Mouse (Mus musculus) gastrocnemius, postnatal 14 days (tissue): ENCODE data around the gene Rhoc. TPM values are rescaled to one million over a fixed set of nuclear protein-coding genes. Genes with fewer than 3 reads are reported as not detected.
A peak's percentile ranks its signal among the peaks of the same experiment; 100 is the strongest.
"Not testable (repeated sequence)": the region's sequence is repeated elsewhere in the genome, so short reads cannot be mapped to it uniquely, and the experiment has no call there.

Source experiments
- DNase-seq: peaks from one replicate; pipeline ENCODE4 v3.0.0; 2021; ENCODE audit warnings: mixed read lengths
- intact Hi-C: fragments of 180-260 bp; cut with DNase I; formaldehyde crosslinking; loops from one replicate; pipeline ENCODE4 v1.15.1; 2025; ENCODE audit warnings: low total_unique reads
- long read RNA-seq, 2 experiments: library from polyadenylated mRNA; stranded (forward); transcript quantifications; one replicate each; pipeline ENCODE4 v2.0.0; 2021
- total RNA-seq, 2 experiments: library from RNA; stranded (reverse); gene quantifications; 2 replicates each; pipeline ENCODE4 v1.2.3; 2021

Rhoc gene
- total RNA-seq = 10 to 100 TPM; 59.8 to 78.3 TPM
- long read RNA-seq, experiment 1, transcript Rhoc-201 (5 exons, 1,202 nt) = major isoform, 28 of 35 reads
- long read RNA-seq, experiment 1, partial matches to known transcripts = 2 of 35 reads
- long read RNA-seq, experiment 1, other reads (novel, unspliced or antisense) = 4 of 35 reads
- long read RNA-seq, experiment 2, transcript Rhoc-201 (5 exons, 1,202 nt) = major isoform, 38 of 49 reads
- long read RNA-seq, experiment 2, partial matches to known transcripts = 2 of 49 reads
- long read RNA-seq, experiment 2, other reads (novel, unspliced or antisense) = 6 of 49 reads

DNA sequence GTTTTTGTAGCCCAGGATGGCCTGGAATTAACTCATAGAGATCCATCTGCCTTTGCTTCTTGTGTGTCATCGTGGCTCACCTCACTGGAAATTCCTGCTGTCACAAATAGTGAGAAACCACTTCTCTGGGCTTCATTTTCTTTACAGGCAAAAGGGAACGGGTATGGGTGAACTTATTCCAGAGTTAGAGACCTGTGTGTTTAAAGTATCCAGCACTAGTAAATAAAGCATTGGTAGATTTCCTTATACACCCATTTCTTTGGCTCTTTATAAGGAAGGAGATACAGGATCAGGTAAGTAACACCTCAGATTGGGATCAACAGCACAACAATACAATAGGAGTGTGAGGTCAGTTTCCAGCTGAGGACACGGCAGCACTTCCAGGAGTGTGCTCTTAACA, at the start of gene Rhoc:
Gene Rhoc, plus strand, starts transcription at position 301 of the 400 bp plus-strand sequence.
- intact Hi-C loops = loop anchor here (10.0 kb wide), 1 partner anchor 177 kb away; the partner anchor contains the start of gene Wnt2b
- no peak for DNase-seq

GRCm38 (mm10) chr3:104741954-104742353, 46.2 kb upstream of the Rhoc start:
- intact Hi-C loops = no loop called here
- no peak for DNase-seq

GRCm38 (mm10) chr3:104743161-104743560, 45.0 kb upstream of the Rhoc start:
- intact Hi-C loops = no loop called here
- DNase-seq = no peak

GRCm38 (mm10) chr3:104743864-104744263, 44.3 kb upstream of the Rhoc start:
- intact Hi-C loops = no loop called here
- no peak for DNase-seq

GRCm38 (mm10) chr3:104752845-104753244, 35.3 kb upstream of the Rhoc start:
- peak; percentile 21 for DNase-seq
- intact Hi-C loops = not testable (repeated sequence)

DNA sequence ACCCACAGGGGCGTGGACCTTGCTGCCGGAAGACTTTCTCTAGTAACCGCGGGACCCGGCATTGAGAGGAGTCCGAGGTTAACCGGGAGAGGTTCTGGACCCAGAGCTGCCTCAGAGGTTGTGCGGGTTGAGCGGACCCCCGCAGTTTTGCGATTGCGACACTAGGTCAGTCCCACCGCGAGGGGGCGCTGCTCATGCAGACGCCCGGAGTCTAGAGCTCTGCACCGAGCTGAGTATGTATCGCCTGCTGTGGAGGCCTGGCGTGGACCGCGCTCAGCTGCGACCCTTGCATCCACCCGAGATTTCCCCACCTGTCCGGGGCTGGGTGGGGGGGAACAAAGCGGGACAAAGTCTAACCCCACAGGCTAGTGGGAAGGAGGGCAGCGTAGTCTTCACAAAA, 29.8 kb upstream of the Rhoc start:
- intact Hi-C loops = loop anchor here (5.0 kb wide), 1 partner anchor 41 kb away; no protein-coding TSS in a partner anchor
- peak; percentile 74 for DNase-seq

DNA sequence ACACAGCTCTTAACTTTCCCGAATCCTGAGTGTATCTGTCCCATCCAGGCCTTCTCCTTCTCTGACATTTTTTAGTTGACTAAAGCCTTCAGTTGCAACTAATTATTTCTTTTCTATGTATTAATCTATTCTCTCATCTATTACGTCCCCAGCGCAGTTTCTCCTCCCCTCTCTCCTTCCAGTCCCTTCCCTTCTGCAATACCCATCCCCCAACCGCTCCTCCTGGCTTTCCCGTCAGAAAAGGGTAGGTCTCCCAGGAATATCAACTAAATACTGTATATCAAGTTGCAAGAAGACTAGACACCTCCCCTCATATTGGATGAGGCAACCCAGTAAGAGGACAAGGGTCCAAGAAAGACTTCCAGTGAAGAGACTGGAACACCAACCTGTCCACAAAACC, 29.3 kb upstream of the Rhoc start:
- intact Hi-C loops = loop anchor here (5.0 kb wide), 1 partner anchor 42 kb away; no protein-coding TSS in a partner anchor
- DNase-seq = no peak

DNA sequence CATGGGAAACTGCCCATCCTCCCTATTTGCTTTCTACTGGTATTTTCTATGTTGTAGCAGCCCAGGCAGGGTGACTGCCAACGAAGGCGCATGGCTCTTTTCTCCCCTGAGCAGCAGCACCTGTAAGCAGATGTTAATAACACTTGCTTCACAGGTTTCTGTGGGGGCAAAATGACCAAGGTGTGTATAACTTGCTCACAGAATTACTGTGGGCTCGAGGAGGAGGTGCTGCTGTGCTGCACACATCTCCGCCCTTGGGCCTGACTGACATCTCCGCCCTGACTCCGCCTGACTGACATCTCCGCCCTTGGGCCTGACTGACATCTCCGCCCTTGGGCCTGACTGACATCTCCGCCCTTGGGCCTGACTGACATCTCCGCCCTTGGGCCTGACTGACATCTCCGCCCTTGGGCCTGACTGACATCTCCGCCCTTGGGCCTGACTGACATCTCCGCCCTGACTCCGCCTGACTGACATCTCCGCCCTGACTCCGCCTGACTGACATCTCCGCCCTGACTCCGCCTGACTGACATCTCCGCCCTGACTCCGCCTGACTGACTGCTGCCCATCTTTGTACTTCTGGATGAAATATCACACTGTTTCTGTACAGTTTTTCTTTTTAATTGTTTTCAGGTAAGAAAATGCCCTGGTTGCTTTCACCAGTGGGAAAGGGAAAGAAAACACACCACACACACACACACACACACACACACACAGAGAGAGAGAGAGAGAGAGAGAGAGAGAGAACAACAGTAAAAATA, 25.9 kb upstream of the Rhoc start:
- DNase-seq, intact Hi-C loops: not testable (repeated sequence)

GRCm38 (mm10) chr3:104765021-104765420, 23.2 kb upstream of the Rhoc start:
- intact Hi-C loops = no loop called here
- DNase-seq = no peak

- intact Hi-C loops = no loop called here
- DNase-seq = no peak
Observed at GRCm38 (mm10) chr3:104767141-104767540, 21.0 kb upstream of the Rhoc start.

DNA sequence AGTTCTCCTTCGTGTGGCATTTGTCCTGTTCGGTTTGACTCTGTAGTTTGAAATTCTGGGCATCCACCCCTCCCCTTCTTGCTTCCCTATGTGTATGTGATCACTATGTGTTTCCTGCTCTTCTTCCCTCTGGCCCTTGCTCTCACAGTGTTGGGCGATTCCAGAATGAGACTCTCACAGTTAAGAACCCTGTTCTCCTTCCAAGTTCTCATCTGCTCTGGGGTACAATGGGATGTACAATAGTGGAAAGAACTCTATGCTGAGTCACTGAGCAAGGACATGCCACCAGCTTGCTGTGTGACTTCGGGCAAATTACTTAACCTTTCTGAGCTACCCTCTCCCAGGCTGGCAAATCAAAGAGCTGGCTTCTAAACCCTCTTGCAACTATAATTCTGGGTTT, 20.5 kb upstream of the Rhoc start:
- DNase-seq = no peak
- intact Hi-C loops = no loop called here

GRCm38 (mm10) chr3:104769135-104769534, 19.0 kb upstream of the Rhoc start:
- DNase-seq = no peak
- intact Hi-C loops = no loop called here

DNA sequence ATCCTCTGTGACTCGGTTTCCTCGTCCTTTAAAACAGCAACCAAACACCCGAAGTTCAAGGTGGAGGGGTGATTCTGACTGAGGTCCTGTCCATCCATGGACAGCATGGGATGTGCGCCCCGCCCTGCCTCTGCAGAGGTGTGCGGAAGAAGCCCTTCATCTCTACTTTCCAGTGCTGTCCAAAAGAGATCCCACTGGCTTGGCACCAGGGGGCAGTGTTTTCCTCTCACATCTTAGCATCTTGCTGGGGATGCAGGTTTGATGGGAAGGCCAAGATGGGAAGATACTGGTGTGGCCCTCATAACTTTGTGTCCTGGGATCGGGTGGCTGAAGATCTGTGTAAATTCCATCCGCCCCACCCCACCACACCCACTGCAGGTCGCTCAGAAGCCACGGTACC, 18.1 kb upstream of the Rhoc start:
- DNase-seq = peak; percentile 46
- intact Hi-C loops = loop anchor here (10.0 kb wide), 1 partner anchor 295 kb away; the partner anchor contains the start of gene 4930564D02Rik

DNA sequence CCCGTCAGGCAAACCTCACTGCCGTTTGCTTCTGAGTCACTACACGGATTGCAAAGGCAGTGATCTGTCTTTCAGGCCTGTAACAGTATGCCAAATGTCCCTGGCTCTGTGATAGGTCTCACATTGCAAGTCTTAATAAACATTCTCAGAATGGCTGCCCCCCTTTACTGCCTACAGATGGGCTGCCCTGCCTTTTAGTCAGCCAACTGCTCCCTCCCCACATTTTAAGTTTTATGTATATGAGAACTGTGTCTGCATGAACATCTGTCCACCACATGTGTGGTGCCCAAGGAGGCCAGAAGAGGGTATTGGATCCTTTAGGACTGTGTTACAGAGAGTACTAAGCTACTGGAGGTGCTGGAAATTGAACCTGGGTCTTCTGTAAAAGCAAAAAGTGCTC, 17.3 kb upstream of the Rhoc start:
- intact Hi-C loops = loop anchor here (10.0 kb wide), 1 partner anchor 294 kb away; the partner anchor contains the start of gene 4930564D02Rik

DNA sequence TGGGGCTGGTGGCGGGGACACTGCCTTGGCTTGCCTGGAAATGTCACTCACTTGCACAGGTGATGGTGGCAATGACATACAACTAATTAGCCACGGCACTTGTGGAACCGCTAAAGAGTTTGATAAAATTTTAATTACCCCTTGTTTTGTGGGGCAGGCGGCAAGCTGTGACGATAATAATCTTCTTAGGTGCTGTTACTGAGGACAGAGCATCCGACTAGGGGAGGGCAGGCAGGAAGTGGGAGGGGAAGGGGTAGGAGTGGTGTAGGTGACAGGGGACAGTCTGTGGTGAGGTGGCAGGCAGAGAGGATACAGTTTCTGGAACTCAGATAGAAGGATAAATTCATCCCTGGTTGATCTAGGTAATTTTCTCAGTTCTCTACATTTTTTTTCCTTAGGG, 16.7 kb upstream of the Rhoc start:
- intact Hi-C loops = loop anchor here (10.0 kb wide), 1 partner anchor 293 kb away; the partner anchor contains the start of gene 4930564D02Rik
- no peak for DNase-seq

More for the DNA sequence above, 17.3 kb upstream of the Rhoc start:
- no peak for DNase-seq

- intact Hi-C loops = loop anchor here (10.0 kb wide), 1 partner anchor 292 kb away; the partner anchor contains the start of gene 4930564D02Rik
Observed at GRCm38 (mm10) chr3:104773301-104773700, 14.9 kb upstream of the Rhoc start.

GRCm38 (mm10) chr3:104777342-104777741, 10.8 kb upstream of the Rhoc start:
- intact Hi-C loops = loop anchor here (5.0 to 10.0 kb wide), 2 partner anchors 65 to 287 kb away; partner anchors contain the start of gene 4930564D02Rik
- DNase-seq = no peak

More at GRCm38 (mm10) chr3:104773301-104773700, 14.9 kb upstream of the Rhoc start:
- no peak for DNase-seq

- peak; percentile 63 for DNase-seq
- intact Hi-C loops = loop anchor here (5.0 to 10.0 kb wide), 3 partner anchors 68 to 285 kb away; partner anchors contain the start of genes 4930564D02Rik and Wnt2b
Observed at GRCm38 (mm10) chr3:104779949-104780348, 8.2 kb upstream of the Rhoc start.

DNA sequence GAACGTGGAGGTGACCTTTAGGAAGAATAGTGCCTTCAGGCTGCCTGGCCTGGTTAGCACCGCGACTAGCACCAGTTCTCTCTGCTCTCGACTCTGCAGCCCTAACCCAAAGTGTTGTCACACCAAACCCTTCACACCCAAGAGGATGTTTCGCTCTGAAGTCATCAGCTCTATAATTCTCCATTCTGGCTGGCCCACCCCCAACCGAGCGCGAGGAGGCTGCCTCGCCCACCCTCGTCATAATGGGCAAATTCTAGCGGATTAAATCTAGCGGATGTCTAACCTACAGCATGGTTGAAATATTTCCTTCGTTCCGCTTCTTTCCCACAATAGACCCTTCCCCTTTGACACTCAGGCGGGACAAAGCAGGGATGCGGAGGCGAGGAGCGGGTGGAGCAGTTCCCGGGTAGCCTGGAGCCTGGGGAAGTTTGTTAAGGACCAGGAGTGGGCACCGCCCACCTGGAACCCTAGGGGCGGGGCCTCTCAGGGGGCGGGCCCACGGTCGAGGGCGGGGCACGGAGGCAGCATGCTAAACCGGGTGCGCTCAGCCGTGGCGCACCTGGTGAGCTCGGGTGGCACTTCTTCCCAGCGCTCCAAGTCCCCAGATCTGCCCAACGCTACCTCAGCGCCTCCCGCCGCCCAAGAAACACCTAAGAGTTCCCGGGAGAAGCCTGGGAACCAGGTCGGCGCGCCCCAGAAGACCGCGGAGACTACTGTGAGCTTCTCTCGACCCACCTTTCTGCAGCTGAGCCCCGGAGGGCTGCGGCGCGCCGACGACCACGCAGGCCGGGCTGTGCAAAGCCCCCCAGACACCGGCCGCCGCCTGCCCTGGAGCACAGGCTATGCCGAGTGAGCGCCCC, 7.4 kb upstream of the Rhoc start, which contains the start of gene Ppm1j:
Gene Ppm1j, plus strand, starts transcription at position 496 of the 860 bp plus-strand sequence.
- peak; percentile 78 for DNase-seq
- intact Hi-C loops = loop anchor here (10.0 kb wide), 1 partner anchor 184 kb away; the partner anchor contains the start of gene Wnt2b
